Mouse (Mus musculus) skeletal muscle tissue, postnatal 0 days (tissue): ENCODE measurements around the gene Gm20741. TPM values are rescaled to one million over a fixed set of nuclear protein-coding genes. Genes with fewer than 3 reads are reported as not detected.

Experiments
- polyA plus RNA-seq: library from polyadenylated mRNA; unstranded; fragments of >200 nt; fragmentation: Nextera tagmentation; extraction: Ambion mirVana; gene quantifications from 2 replicates; pipeline ENCODE4 v1.2.1, GENCODE M21; 2015

Gene Gm20741
- not detected in 2 replicates for polyA plus RNA-seq

DNA sequence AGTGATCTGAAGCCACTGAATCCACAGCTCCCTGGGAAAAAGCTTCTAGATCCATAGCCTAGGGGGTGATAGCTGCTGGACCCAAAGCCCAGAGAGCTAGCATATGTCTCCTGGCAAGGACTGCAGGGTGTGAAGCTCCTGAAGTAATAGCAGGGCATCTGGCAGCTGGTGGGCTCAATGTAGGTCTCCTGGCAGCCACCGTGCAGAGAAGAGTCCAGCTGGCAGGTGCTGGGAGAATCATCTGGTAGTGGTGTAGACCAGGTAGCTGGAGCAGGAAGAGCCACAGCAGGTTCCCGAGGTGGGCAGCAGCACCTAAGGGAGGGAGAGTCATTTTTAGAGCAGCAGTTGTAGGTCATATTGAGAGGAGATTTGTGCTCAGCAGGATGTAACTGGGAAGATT, at the start of gene Gm20741:
Gene Gm20741 (minus strand): TSS at position 394 of the 400 bp plus-strand sequence.

GRCm38 (mm10) chr16:88826095-88826652, 14.2 kb upstream of the Gm20741 start, which contains the start of gene Krtap14:
Gene Krtap14 (minus strand): TSS chr16:88826145.

GRCm38 (mm10) chr16:88820066-88820465, 8.0 kb upstream of the Gm20741 start, which contains the start of gene Krtap15:
Gene Krtap15 (plus strand): TSS chr16:88820215.

GRCm38 (mm10) chr16:88777596-88777995, 34.4 kb downstream of the Gm20741 start, which contains the start of gene Gm5965:
Gene Gm5965 (plus strand): TSS chr16:88777896.

DNA sequence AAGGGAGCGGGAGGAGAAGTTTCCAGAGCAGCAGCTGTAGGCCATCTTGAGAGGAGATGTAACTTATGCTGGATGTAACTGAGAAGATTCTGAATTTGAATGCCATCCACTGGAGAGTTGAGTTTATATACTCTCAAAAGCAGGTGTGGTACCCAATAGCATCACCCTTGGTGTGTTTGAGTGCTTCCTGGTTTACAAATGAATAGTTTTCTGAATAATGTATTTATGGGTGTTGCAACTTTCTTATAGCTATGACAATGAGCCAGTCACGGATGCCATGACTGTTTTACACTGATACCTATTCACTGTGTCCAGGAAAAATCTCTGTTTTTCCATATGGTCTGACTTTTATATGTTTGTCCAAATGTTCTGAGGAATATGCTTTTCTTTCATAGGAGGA, 37.9 kb downstream of the Gm20741 start, which contains the start of gene 2310057N15Rik:
Gene 2310057N15Rik (minus strand): TSS at position 101 of the 400 bp plus-strand sequence.

Other genes with a start within 250 kb of the Gm20741 start
- gene Cldn8, start 249.0 kb downstream of the Gm20741 start, polyA plus RNA-seq: 0.05 TPM in 1 of 2 replicates, not detected in the other
- not detected in 2 replicates for gene Krtap24-1, start 199.9 kb downstream of the Gm20741 start, polyA plus RNA-seq
- 0.19 TPM in 1 of 2 replicates, not detected in the other for gene 2310079G19Rik, start 184.6 kb downstream of the Gm20741 start, polyA plus RNA-seq
- gene Krtap26-1, start 164.4 kb downstream of the Gm20741 start, polyA plus RNA-seq: not detected in 2 replicates
- gene Krtap27-1, start 140.5 kb downstream of the Gm20741 start, polyA plus RNA-seq: not detected in 2 replicates
- not detected in 2 replicates for gene 2310061N02Rik, start 104.3 kb downstream of the Gm20741 start, polyA plus RNA-seq
- gene Krtap13-1, start 83.4 kb downstream of the Gm20741 start, polyA plus RNA-seq: not detected in 2 replicates
- not detected in 2 replicates for gene Krtap13, start 60.6 kb downstream of the Gm20741 start, polyA plus RNA-seq
- not detected in 2 replicates for gene 2310034C09Rik, start 53.4 kb downstream of the Gm20741 start, polyA plus RNA-seq
- gene 2310057N15Rik, start 38.0 kb downstream of the Gm20741 start, polyA plus RNA-seq: not detected in 2 replicates
- not detected in 2 replicates for gene Gm5965, start 34.3 kb downstream of the Gm20741 start, polyA plus RNA-seq
- not detected in 2 replicates for gene Krtap15, start 8.0 kb upstream of the Gm20741 start, polyA plus RNA-seq
- not detected in 2 replicates for gene Krtap14, start 13.9 kb upstream of the Gm20741 start, polyA plus RNA-seq
- not detected in 2 replicates for gene Krtap19-1, start 57.2 kb upstream of the Gm20741 start, polyA plus RNA-seq
- not detected in 2 replicates for gene Krtap19-2, start 62.0 kb upstream of the Gm20741 start, polyA plus RNA-seq
- not detected in 2 replicates for gene Krtap19-3, start 65.8 kb upstream of the Gm20741 start, polyA plus RNA-seq
- not detected in 2 replicates for gene Krtap19-4, start 72.9 kb upstream of the Gm20741 start, polyA plus RNA-seq
- gene Krtap19-5, start 84.2 kb upstream of the Gm20741 start, polyA plus RNA-seq: not detected in 2 replicates
- not detected in 2 replicates for gene Krtap19-9b, start 120.0 kb upstream of the Gm20741 start, polyA plus RNA-seq
- gene Krtap16-3, start 150.7 kb upstream of the Gm20741 start, polyA plus RNA-seq: not detected in 2 replicates
- gene Krtap22-2, start 198.5 kb upstream of the Gm20741 start, polyA plus RNA-seq: not detected in 2 replicates
- gene Gm10229, start 203.1 kb upstream of the Gm20741 start, polyA plus RNA-seq: not detected in 2 replicates
- not detected in 2 replicates for gene Krtap6-1, start 219.5 kb upstream of the Gm20741 start, polyA plus RNA-seq
- not detected in 2 replicates for gene Gm10228, start 229.3 kb upstream of the Gm20741 start, polyA plus RNA-seq
- gene Krtap6-5, start 235.7 kb upstream of the Gm20741 start, polyA plus RNA-seq: not detected in 2 replicates